Mouse (Mus musculus) embryo, embryonic 11.5 days (tissue): ENCODE results near the gene Coro2b.

ENCODE experiments used
- DNase-seq: peaks from one replicate; pipeline ENCODE4 v3.0.0-alpha.2; 2012; ENCODE audit warnings: low read depth, low spot score

Coro2b gene

GRCm38 (mm10) chr9:62393531-62393930 lies 143.3 kb downstream of the Coro2b start:
- DNase-seq: no peak

GRCm38 (mm10) chr9:62389735-62390134 lies 147.1 kb downstream of the Coro2b start:
- no peak for DNase-seq

GRCm38 (mm10) chr9:62385727-62386518 lies 150.9 kb downstream of the Coro2b start:
- DNase-seq: no peak

- DNase-seq: no peak
These were observed 151.8 kb downstream of the Coro2b start for GRCm38 (mm10) chr9:62385062-62385461.

- DNase-seq: no peak
These were observed 154.2 kb downstream of the Coro2b start for GRCm38 (mm10) chr9:62382519-62383084.

- DNase-seq: no peak
These were observed 155.4 kb downstream of the Coro2b start for GRCm38 (mm10) chr9:62381402-62381913.

- no peak for DNase-seq
These were observed 156.5 kb downstream of the Coro2b start for GRCm38 (mm10) chr9:62380351-62380750.

- DNase-seq: no peak
These were observed 158.9 kb downstream of the Coro2b start for GRCm38 (mm10) chr9:62377897-62378296.

- no peak for DNase-seq
These were observed 162.6 kb downstream of the Coro2b start for GRCm38 (mm10) chr9:62374276-62374675.

- DNase-seq: no peak
These were observed 163.4 kb downstream of the Coro2b start for GRCm38 (mm10) chr9:62373222-62374123.

- DNase-seq: no peak
These were observed 164.2 kb downstream of the Coro2b start for GRCm38 (mm10) chr9:62372556-62373221.

GRCm38 (mm10) chr9:62371745-62372555 lies 164.9 kb downstream of the Coro2b start:
- DNase-seq: no peak

- DNase-seq: no peak
These were observed 166.1 kb downstream of the Coro2b start for GRCm38 (mm10) chr9:62370648-62371280.

GRCm38 (mm10) chr9:62370186-62370585 lies 166.7 kb downstream of the Coro2b start:
- no peak for DNase-seq
